Mouse (Mus musculus): ENCODE measurements around the gene Lcp2.

Gene Lcp2

GRCm38 (mm10) chr11:34046767-34047541 lies at the start of gene Lcp2:
Lcp2 (plus strand) TSS chr11:34046920.
- DNase-seq, result no peak

- DNase-seq, result no peak
Measured at GRCm38 (mm10) chr11:33998244-33998643, 48.5 kb upstream of the Lcp2 start.

GRCm38 (mm10) chr11:34000416-34000815 lies 46.3 kb upstream of the Lcp2 start:
- DNase-seq, result no peak

- DNase-seq, result peak; percentile 57
Measured at GRCm38 (mm10) chr11:34001938-34002592, 44.7 kb upstream of the Lcp2 start.

GRCm38 (mm10) chr11:34002593-34002965 lies 44.1 kb upstream of the Lcp2 start:
- DNase-seq, result no peak

GRCm38 (mm10) chr11:34007616-34008015 lies 39.1 kb upstream of the Lcp2 start:
- no peak for DNase-seq

GRCm38 (mm10) chr11:34008214-34008613 lies 38.5 kb upstream of the Lcp2 start:
- DNase-seq, result no peak

- peak; percentile 34 for DNase-seq
Measured at GRCm38 (mm10) chr11:34008702-34009101, 38.0 kb upstream of the Lcp2 start.

GRCm38 (mm10) chr11:34009316-34010087 lies 37.2 kb upstream of the Lcp2 start:
- no peak for DNase-seq

GRCm38 (mm10) chr11:34010133-34010858 lies 36.4 kb upstream of the Lcp2 start:
- no peak for DNase-seq

GRCm38 (mm10) chr11:34010859-34011172 lies 35.9 kb upstream of the Lcp2 start:
- DNase-seq, result no peak

GRCm38 (mm10) chr11:34012007-34012652 lies 34.6 kb upstream of the Lcp2 start:
- no peak for DNase-seq

GRCm38 (mm10) chr11:34025091-34025490 lies 21.6 kb upstream of the Lcp2 start:
- DNase-seq, result no peak

- no peak for DNase-seq
Measured at GRCm38 (mm10) chr11:34029658-34030057, 17.1 kb upstream of the Lcp2 start.

- no peak for DNase-seq
Measured at GRCm38 (mm10) chr11:34031015-34031805, 15.5 kb upstream of the Lcp2 start.

- no peak for DNase-seq
Measured at GRCm38 (mm10) chr11:34034008-34034505, 12.7 kb upstream of the Lcp2 start.

GRCm38 (mm10) chr11:34034794-34035193 lies 11.9 kb upstream of the Lcp2 start:
- no peak for DNase-seq

- no peak for DNase-seq
Measured at GRCm38 (mm10) chr11:34035909-34036658, 10.6 kb upstream of the Lcp2 start.

- DNase-seq, result no peak
Measured at GRCm38 (mm10) chr11:34040061-34040460, 6.7 kb upstream of the Lcp2 start.

- DNase-seq, result no peak
Measured at GRCm38 (mm10) chr11:34042808-34043207, 3.9 kb upstream of the Lcp2 start.

GRCm38 (mm10) chr11:34047542-34047937 lies 820 bp downstream of the Lcp2 start:
- DNase-seq, result no peak

Measured in kidney, adult 18-20 months (tissue).